Mouse (Mus musculus) large intestine, adult 2 months (tissue): ENCODE data around the gene Rnase13. TPM values are rescaled to one million over a fixed set of nuclear protein-coding genes. Genes with fewer than 3 reads are reported as not detected.
A peak's percentile ranks its signal among the peaks of the same experiment; 100 is the strongest.

ENCODE experiments used
- DNase-seq: peaks from one replicate; pipeline ENCODE4 v3.0.0-alpha.2; 2012; ENCODE audit warnings: low read depth, low spot score
- WGBS: fragments of 180-500 bp; shearing (Covaris S2); methylation state at CpG from one replicate; pipeline ENCODE4 v1.1.7; 2018; 5-methylcytosine and 5-hydroxymethylcytosine counted together
- polyA plus RNA-seq: library from polyadenylated mRNA; depleted of rRNA; stranded (reverse); fragments of >200 nt; gene quantifications from 2 replicates; pipeline ENCODE4 v1.2.3, GENCODE M21; 2012

Rnase13 gene
- polyA plus RNA-seq, 1 experiment, result not detected

- WGBS, result 14% methylated on average over 23 of the region's 23 CpGs
- DNase-seq, result no peak
Observed at GRCm38 (mm10) chr14:51913960-51914762, 8.4 kb downstream of the Rnase13 start, which contains the start of gene Ndrg2. TSS of gene Ndrg2 (minus strand) at chr14:51914158.

GRCm38 (mm10) chr14:51913062-51913959 is 9.3 kb downstream of the Rnase13 start:
- WGBS, result under 1% methylated on average over 58 of the region's 58 CpGs
- DNase-seq, result peak; percentile 78

- no peak for DNase-seq
- WGBS, result 11% methylated on average over 14 of the region's 14 CpGs
Observed at GRCm38 (mm10) chr14:51912391-51913061, 10.0 kb downstream of the Rnase13 start.

- 88% methylated on average over 10 of the region's 10 CpGs for WGBS
- no peak for DNase-seq
Observed at GRCm38 (mm10) chr14:51911301-51911700, 11.3 kb downstream of the Rnase13 start.

DNA sequence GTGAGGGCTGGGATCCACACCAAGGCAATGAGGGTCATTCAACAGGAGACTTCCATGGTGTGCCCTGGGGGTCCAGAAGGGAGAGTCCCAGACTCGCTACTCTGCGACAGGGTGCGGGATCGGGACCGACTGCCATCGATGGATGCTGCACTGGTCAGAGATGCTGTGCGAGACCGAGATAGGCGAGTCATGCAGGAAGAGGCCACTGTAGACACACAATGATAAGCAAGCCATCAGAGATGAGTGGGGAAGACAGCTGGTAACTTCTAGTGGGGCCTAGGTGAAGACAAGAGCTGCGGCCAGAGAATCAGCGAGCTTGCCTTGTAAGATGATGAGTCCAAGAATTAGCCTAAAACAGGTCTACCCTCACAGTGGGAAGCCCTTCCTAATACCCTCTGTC is 16.5 kb downstream of the Rnase13 start:
- no peak for DNase-seq
- 92% methylated on average over 11 of the region's 11 CpGs for WGBS

- no peak for DNase-seq
- 49% methylated on average over 7 of the region's 7 CpGs for WGBS
Observed at GRCm38 (mm10) chr14:51904706-51905105, 17.9 kb downstream of the Rnase13 start.

GRCm38 (mm10) chr14:51903782-51904181 is 18.8 kb downstream of the Rnase13 start:
- WGBS, result 38% methylated on average over 9 of the region's 9 CpGs
- DNase-seq, result peak; percentile 36

DNA sequence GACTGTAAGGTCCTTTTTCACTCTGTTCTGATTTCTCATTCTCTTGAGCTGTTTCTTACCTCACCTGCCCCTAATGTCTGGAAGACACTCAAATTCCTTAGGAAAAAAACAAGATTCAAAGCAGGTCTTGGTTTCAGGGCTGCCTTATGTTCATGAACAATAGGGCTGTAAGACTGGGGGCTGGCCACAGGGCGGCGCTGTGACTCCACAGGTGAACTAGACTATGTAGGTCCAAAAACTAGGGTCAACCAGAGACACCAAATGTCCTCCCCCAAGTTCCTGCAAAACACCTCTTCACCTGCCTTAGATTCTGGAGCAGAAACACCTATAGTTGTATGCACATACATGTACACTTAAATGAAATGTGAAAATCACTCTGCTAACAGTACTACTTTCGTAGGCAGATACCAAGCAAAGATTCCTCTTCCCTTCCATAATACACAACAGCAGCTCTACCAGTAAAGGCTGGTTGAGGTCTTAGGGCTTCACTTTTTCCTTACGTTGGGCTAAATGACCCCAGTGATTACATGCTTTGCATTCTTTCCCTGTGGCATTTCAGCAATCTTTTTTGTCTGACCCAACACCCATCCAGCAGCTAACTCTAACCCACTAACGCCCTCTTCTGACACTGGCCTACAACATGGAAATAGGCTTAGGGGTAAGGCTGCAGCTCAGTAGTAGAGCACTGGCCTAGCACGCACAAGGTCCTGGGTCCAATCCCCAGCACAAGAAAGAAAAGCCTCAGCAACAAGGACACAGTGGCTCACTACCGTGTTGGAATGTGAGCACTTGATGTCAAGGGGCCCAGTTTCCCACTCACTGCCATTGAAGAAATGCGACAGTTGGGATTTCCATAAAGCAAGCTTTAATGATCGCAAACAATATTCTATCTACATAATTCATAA is 19.5 kb downstream of the Rnase13 start:
- WGBS, result 49% methylated on average over 9 of the region's 9 CpGs
- DNase-seq, result peak; percentile 37

DNA sequence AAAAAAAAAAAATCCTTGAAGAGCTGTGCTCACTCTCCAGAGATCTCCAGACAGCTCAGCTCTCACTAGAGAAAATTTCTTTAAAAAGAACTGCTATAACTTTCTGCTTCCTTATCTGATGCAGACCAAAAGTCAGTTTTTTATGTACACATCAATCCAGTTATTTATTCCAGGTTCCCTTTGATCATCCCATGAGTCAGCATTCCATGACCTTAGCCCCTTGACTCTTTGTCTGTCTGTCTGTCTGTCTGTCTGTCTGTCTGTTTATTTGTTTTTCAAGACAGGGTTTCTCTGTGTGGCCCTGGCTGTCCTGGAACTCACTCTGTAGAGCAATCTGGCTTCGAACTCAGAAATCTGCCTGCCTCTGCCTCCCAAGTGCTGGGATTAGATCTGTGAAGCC is 23.2 kb downstream of the Rnase13 start:
- 100% methylated on average over 1 of the region's 1 CpGs for WGBS

DNA sequence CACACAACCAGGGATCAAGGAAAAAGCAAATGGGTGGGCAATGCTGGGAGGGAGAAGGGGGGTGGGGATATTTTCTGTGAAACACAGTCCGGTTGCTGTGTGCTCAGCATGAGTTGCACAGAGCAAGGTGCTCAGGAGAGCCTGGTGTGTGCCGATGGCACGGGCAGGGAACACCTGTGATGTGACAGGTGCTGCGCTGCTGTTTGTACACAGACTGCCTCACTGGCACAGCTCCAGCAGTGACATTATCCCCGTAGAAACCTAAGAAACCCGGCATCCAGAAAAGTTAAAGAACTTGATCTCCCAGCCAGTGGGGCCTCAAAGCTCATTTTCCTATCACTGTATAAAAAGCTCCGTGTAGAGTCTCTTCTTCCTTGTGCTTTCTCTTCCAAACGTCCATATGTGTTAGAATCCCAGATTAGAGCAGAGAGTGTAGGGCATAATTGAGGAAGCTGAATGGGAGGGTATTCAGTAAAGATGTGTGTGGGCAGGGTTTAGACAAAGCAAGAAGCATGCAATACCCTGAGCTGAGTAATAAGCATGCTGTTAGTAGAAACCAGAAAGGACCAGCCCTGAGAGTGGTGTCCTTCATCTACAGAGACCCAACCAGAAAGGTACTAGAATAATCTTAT is 25.9 kb downstream of the Rnase13 start:
- 31% methylated on average over 8 of the region's 8 CpGs for WGBS
- DNase-seq, result no peak

More for the DNA sequence above, 23.2 kb downstream of the Rnase13 start:
- no peak for DNase-seq

GRCm38 (mm10) chr14:51896019-51896418 is 26.6 kb downstream of the Rnase13 start:
- DNase-seq, result no peak
- WGBS, result 48% methylated on average over 6 of the region's 6 CpGs

DNA sequence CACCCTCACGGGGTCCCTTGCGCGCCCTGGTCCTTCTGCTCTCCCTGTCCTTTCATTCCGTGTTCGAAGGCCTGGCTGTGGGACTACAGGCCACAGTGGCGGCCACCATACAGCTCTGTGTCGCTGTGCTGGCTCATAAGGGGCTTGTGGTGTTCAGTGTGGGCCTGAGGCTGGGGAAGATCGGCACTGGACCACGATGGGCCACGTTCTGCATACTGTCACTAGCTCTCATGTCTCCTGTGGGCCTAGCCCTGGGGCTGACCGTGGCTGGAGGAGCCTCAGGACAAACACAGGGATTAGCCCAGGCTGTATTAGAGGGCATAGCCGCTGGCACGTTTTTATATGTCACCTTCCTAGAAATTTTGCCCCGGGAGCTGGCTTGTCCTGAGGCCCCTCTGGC is 27.5 kb downstream of the Rnase13 start:
- WGBS, result 84% methylated on average over 14 of the region's 14 CpGs
- no peak for DNase-seq

- DNase-seq, result no peak
- 82% methylated on average over 3 of the region's 3 CpGs for WGBS
Observed at GRCm38 (mm10) chr14:51893809-51894208, 28.8 kb downstream of the Rnase13 start.

DNA sequence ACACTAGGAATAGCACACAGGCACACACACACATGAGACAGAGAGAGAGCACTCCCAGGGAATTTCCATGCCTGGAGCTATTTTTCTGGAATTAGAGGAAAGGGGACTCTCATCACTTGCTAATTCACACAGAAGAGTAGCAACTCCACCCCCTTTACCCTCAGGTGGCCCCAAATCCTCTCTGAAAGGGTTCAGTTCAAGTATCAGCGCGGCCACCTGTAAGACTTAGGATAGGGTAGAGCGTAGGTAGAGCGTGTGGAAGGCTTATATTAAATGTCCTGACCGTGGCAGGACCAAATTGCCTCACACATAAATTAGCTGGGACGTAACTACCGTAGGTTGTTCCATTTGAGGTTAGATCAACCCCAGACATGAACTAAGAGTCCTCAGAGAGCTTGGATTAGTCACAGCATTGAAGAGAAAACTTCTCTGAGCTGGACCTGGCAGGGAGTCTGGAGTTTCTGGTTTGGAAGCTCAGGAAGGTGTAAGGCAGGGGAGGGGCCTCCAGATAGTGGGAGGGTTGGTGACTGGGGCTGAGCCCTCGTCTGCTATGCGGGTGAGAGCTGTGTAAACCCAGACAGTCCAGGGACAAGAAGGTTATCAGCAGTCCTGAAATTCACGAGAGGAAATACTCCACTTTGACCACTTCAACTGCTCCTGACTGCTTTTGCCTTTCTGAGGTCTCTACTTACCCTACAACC is 29.3 kb downstream of the Rnase13 start:
- WGBS, result 65% methylated on average over 10 of the region's 10 CpGs
- DNase-seq, result no peak

DNA sequence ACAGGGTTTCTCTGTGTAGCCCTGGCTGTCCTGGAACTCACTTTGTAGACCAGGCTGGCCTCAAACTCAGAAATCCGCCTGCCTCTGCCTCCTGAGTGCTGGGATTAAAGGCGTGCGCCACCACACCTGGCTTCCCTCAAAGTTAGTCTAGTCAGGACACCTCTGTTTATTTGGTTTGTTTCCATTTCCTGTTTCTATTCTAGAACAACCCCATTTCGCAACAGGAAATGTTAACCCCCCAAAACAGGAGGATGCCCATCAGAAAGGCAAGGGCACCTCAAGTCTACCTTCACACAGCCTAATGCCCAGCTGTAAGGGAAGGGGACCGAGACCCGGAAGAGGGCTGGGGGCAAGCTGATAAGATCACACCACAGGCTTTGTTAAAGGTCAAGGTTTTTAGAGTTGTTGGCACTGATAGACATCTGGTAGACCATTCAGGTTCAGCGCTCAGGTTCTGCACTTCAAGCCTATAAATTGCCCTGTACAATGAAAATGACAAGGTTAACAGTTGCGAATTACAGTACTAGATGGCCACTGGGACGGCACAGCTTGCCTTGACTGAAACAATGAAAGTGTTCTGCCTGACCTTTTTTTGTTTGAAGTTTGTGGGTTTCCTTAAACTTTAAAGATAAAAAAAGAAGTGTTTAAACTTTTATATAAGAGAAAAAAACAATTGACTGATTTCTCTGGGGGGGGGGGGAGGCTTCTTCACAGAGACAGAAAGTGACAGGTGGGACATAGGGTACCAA is 30.2 kb downstream of the Rnase13 start, which contains the start of gene Slc39a2:
Slc39a2 (plus strand) TSS at position 699 of the 749 bp plus-strand sequence.
- 86% methylated on average over 9 of the region's 9 CpGs for WGBS
- DNase-seq, result no peak

DNA sequence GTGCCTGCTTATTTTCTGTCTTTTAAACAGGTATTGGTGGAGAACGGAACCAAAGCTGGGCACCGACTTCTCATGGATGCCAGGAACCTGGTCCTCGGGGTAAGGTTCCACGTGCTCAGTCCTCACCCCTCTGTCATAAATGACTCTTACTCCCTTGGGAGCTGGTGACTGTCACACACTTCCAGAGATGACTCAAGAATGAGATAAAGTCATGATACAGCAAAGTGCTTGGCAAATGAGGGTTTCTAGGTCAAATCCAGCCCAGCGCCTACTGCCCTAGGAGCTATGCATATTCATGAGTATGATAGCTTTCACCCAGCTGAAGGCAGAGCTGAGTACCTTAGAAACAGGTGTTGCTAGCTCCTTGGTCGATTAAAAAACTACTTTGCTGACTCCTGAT is 32.7 kb downstream of the Rnase13 start:
- WGBS, result 90% methylated on average over 6 of the region's 6 CpGs
- DNase-seq, result no peak

- no peak for DNase-seq
- 70% methylated on average over 6 of the region's 6 CpGs for WGBS
Observed at GRCm38 (mm10) chr14:51886051-51886450, 36.5 kb downstream of the Rnase13 start.
